Mouse (Mus musculus): ENCODE measurements at regions not wholly inside any gene's neighbourhood (a gene's known extent, or its start where the extent isn't known, plus 50 kb on each side); places are given as distances from the start of the nearest gene placed in this dataset.

DNA sequence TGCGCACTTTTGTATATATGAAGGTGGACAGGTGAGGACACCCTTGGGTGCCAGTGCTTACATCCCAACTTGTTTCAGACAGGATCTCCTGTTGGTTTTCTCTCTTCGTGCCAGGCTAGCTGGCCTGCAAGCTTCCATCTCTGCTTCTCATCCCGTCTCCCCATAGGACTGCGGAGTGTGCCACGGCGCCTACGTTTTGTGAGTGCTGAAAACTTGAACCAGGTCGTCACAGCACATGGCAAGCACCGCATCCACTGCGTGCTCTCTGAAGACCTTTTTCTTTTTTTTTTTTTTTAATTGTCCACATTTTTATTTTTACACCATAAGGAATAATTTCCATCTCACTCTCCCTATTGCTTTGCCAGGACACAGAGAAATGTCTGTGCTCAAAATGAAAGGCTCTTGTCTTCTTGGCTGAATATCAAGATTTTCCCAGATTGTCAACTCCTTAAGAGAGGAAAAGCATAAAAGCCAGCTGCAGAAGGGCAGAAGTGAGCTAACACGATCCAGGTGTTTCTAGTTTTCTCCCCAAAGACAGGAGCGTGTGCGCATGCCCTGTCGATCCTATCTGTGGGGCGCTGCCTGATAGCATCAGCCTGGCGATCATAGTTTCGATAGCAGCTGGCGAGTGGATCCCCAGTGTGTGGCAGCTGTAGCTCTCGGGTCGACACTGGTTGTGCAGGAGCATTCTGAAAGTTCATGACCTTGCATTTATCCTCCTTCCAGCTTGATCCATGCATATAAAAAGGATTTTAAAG lies 326.4 kb upstream of the Ddhd1 start:
- no peak for TF ChIP-seq POLR2A (IDR thresholded peaks at IDR 0.05; ENCODE audit: control insufficient read depth in 1 of 2, insufficient read depth in 1 of 2, low read depth in 1 of 2, low read length in 2 of 2, poor library complexity in 1 of 2)
- TF ChIP-seq CTCF (IDR thresholded peaks at IDR 0.05 in 2 of 3, conservative IDR thresholded peaks at IDR 0.05 in 1 of 3; ENCODE audit: control insufficient read depth in 1 of 3, insufficient read depth in 1 of 3, low read depth in 2 of 3, low read length in 3 of 3, poor library complexity in 1 of 3, severe bottlenecking in 1 of 3): no peak
- no peak for TF ChIP-seq ZMIZ1 (IDR thresholded peaks at IDR 0.05; ENCODE audit: low read depth, low read length)
- no peak for TF ChIP-seq MAX (IDR thresholded peaks at IDR 0.05; ENCODE audit: low read length)
- no peak for TF ChIP-seq USF1 (IDR thresholded peaks at IDR 0.05; ENCODE audit: low read depth, low read length)
- TF ChIP-seq SIN3A (IDR thresholded peaks at IDR 0.05; ENCODE audit: low read length): no peak
- TF ChIP-seq UBTF (IDR thresholded peaks at IDR 0.05; ENCODE audit: borderline replicate concordance, insufficient read depth, low read depth, low read length): no peak
- no peak for TF ChIP-seq POLR2AphosphoS2 (IDR thresholded peaks at IDR 0.05; ENCODE audit: low read length)
- no peak for TF ChIP-seq GATA1 (IDR thresholded peaks at IDR 0.05; ENCODE audit: low read depth, low read length)
- TF ChIP-seq RAD21 (IDR thresholded peaks at IDR 0.05; ENCODE audit: low read depth, low read length): no peak
- no peak for TF ChIP-seq EP300 (IDR thresholded peaks at IDR 0.05; ENCODE audit: low read depth in 1 of 2, low read length in 2 of 2)
- TF ChIP-seq ZC3H11A (IDR thresholded peaks at IDR 0.05; ENCODE audit: low read depth, low read length): no peak

Measured in MEL (cell line).